Mouse (Mus musculus) G1E-ER4 (cell line): ENCODE measurements around the gene Akt1. TPM values are rescaled to one million over a fixed set of nuclear protein-coding genes. Genes with fewer than 3 reads are reported as not detected.

ENCODE experiments used
- GATA1 ChIP-seq: IDR thresholded peaks from one replicate; pipeline ENCODE4 v1.8.0; 2012; ENCODE audit warnings: low read length, inconsistent platforms
- polyA plus RNA-seq: library from polyadenylated mRNA; stranded (reverse); fragments of >175 nt; gene quantifications from 2 replicates; pipeline ENCODE4 v1.2.3, GENCODE M21; 2012

Gene Akt1
- polyA plus RNA-seq, 1 experiment = 445 TPM

GRCm38 (mm10) chr12:112651778-112652439 is 22.8 kb downstream of the Akt1 start:
- no peak for TF ChIP-seq GATA1

DNA sequence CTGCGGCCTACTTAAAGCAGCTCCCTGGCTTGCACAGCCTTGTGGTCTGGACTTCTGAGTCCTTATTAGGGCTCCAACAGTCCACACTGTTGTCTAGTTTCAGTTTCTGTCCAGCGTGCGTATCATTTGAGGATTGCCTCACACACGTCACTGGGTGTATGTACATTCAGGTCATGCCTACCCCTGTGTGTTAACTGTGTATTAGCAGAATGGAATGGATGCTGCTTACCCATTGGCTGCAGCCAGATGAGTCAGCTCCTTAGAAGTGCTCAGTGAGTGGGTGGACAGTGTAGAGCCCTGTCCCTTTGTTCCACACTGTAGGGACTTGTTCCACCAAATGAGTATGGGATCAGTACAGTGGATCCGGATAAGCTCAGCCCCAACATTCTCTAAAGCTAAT is 26.6 kb downstream of the Akt1 start:
- TF ChIP-seq GATA1 = no peak

GRCm38 (mm10) chr12:112646139-112646538 is 28.5 kb downstream of the Akt1 start:
- TF ChIP-seq GATA1 = no peak

GRCm38 (mm10) chr12:112644855-112645506 is 29.7 kb downstream of the Akt1 start:
- no peak for TF ChIP-seq GATA1

GRCm38 (mm10) chr12:112644180-112644854 is 30.4 kb downstream of the Akt1 start, which contains the start of gene Siva1:
Gene Siva1, plus strand, starts transcription at chr12:112644679.
- no peak for TF ChIP-seq GATA1

- no peak for TF ChIP-seq GATA1
These were observed 31.6 kb downstream of the Akt1 start for GRCm38 (mm10) chr12:112643126-112643525.

GRCm38 (mm10) chr12:112639526-112639925 is 35.2 kb downstream of the Akt1 start:
- TF ChIP-seq GATA1 = no peak

DNA sequence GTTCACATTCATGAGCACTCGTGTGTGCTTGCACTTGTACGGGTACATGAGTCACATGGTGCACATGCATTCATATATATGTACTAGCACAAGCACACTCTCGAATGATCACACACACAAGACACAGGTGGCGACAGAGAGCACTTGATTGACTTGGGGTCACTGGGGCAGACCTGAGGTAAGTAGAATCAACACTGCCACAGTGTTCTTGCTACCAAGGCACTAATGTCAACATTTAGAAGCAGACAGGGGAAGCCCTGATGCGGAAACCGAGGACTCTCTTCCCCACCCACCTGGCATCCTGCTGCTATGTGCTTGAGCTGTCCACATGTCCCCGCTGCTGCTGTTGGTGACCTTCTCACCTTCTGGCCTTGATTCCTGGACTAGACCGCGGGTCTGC is 41.0 kb downstream of the Akt1 start:
- TF ChIP-seq GATA1 = no peak

DNA sequence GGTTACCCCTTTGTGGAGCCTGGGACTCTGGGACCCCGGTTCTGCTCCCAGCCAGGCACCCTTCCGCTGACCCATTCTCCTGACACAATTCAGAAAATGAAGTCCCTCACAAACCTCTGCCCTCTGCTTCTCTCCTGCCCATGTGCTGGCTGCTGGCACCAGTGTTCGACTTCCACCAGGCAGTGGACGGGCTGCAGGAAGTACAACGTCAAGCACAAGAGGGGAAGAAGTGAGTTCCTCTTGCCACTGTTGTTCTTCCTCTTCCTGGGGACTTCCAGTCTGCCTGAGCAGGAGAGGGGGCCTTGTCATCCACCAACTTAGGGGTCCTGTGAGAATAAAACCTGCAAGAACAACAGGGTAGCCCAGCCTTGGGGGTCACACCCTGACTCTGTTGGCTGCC is 41.8 kb downstream of the Akt1 start:
- TF ChIP-seq GATA1 = no peak

DNA sequence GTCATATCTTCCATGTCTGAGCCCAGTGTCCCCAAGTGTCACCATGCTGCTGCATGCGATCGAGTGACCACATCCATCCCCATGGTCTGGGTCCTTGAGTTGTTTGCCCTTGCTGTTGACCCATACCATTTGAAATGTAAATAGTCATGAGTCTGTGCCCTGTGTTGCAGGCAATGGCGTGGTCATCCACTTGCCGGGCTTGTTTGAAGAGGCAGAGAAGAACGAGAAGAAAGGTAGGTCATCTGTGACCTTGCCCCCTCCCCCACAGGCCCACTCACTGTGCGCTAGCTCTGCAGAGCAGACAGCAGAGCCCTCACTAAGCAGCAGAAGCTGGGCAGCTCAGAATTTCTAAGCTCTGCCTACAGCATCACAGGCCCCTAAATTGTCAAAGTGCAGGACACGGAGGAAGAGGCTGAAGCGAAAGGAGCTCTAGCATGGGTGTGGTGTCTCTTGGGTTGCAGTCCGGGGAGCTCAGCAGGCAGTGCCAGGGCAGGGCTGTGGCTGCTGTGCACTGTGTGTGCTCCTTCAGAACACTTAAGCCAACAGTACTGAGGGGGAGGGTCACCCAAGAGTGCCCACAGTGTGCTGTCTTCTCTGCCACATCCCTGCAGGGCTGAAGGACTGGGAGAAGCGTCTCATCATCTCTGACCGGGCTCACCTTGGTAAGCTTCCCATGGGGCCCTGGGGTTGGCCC is 42.5 kb downstream of the Akt1 start:
- TF ChIP-seq GATA1 = no peak

GRCm38 (mm10) chr12:112631472-112631871 is 43.2 kb downstream of the Akt1 start:
- no peak for TF ChIP-seq GATA1

DNA sequence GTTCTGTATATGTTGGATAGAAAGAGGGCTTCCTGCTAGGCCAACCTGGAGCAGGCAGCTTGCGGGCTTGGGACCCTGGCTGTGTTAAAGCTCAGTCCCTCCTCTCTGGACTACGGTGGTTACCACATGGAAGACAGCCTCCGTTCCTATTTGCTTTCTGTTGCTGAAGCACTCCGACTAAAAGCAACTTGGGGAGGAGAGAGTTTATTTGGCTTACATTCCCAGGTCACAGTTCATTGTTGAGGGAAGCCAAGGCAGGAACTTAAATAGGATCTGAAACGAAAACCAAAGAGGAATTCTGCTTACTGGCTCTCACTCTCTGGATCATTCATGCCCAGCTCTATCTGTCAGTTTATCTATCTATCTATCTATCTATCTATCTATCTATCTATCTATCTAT is 43.9 kb downstream of the Akt1 start:
- TF ChIP-seq GATA1 = no peak

GRCm38 (mm10) chr12:112630029-112630428 is 44.7 kb downstream of the Akt1 start:
- TF ChIP-seq GATA1 = no peak

DNA sequence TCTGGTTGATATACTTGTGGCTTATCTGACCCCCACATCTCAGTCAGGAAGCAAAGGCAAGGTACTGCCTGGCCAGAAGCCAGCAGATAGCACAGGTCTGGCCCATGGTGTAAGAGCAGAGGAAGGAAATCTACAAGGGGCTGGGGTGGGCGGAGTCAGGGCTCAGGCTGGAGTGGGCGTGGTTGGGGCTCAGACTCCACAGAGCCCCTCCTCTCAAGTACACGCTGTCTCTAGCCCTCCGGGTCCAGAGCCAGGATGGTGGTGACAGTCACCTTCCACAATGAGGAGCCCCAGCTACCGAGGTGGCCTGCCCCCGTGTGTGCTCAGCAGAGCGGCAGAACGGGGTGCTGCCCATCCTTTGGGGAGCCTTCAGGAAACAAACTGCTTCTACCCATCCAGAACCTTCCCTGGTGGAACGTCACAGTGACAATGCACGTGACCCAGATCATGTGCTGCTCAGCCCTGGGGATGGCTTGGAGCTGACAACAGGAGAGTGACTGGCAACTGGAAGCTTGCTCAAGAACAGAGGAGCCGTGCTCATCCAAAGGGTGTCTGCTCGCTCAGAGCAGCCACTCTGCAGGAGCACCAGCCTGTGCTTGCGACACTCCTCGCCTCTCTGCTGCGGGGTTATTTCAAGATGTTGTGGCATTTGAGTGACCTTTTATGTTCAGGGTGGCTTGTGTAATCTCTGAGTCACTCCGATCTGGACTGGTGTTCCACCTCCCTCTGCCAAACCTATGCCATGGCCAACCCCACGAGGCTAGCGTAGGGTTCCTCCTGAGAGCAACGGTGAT is 45.6 kb downstream of the Akt1 start:
- no peak for TF ChIP-seq GATA1

DNA sequence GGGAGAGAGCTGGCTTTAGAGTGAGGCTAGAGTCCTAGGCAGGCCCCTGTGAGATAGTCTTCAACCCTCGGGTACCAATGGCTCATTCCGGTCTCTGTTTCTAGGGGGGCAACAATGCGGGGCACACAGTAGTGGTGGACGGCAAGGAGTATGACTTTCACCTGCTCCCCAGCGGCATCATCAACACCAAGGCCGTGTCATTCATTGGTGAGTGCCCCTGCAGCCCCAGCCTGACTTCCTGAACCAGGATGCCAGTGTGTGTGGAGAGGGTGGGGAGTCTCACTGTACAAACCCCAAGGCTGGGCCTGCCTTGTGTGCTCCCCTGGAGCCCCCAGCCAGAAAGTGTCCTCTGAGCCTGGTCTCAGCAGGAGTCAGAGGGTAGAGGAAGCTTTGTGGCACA is 46.5 kb downstream of the Akt1 start:
- TF ChIP-seq GATA1 = no peak
